Mouse (Mus musculus): ENCODE results near the gene Setd6.

DNA sequence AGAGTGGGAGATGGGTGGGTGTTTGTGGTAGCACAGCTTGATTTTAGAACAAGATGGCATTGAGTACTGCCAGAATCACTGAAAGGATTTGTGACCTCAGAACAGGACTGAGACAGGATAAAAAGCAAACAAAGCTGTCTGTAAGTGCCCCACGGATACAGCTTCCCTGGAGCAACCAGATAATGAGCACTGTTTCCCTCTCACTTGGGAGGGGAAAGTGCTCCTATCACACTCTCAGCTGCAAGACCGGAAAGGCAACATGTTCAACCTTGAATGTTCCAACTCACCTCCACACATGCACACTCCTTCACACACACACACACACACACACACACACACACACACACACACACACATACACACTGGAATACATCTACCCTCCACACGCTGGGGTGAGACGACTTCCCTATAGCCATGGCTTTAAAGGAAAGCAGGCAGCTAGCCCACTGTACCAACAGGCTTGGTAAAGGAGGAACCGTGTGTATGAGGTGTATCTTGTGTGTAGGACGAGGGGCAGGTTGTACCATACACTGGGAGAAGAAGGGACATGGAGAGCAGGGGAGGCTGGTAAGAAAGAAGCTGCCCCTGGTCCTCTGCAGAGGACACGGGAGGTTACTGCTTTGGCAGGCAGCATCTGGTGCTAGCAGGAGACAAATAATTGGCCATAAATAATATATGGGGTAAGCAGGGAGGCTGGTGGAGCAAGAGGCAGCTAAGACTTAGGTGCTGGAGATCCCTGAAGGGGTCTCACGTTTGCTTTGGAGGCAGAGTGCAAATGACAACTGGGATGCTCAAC is 47.3 kb upstream of the Setd6 start:
- TF ChIP-seq MAX (IDR thresholded peaks at IDR 0.05) (no peak), CTCF (IDR thresholded peaks at IDR 0.05; ENCODE audit: control insufficient read depth, insufficient read depth, insufficient read length) (no peak)
